Mouse (Mus musculus) heart, postnatal 14 days (tissue): Measurements from ENCODE around the gene Agap1. TPM values are rescaled to one million over a fixed set of nuclear protein-coding genes. Genes with fewer than 3 reads are reported as not detected.

ENCODE experiments used
- DNase-seq, 2 experiments: peaks; one replicate each; pipeline ENCODE4 v3.0.0; 2021 to 2022
- intact Hi-C: fragments of 180-260 bp; cut with DNase I; formaldehyde crosslinking; loops from one replicate; pipeline ENCODE4 v1.15.1; 2025
- total RNA-seq, 2 experiments: library from RNA; stranded (reverse); gene quantifications; 2 replicates each; pipeline ENCODE4 v1.2.3; 2021

The Agap1 gene
- total RNA-seq, 2 experiments from 2014 or later, result 47.7 to 49.8 TPM

DNA sequence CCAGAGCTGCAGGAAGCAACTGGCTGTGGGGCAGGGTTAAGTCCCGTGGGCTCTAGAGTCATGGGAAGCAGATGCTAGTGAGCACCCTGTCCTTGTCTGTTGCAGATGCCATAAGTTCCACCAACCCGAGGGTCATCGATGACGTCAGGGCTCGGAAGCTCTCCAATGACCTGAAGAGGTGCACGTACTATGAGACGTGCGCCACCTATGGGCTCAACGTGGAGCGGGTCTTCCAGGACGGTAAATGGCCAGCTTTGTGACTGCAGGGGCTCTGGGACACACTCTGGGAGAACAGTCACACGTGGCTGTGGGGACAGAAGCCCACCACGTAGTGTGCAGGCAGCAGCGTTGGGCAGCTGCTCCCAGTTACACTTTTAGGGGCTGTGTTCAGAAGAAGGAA is 179.4 kb downstream of the Agap1 start:
- intact Hi-C loops, result loop anchor here (5.0 kb wide), 1 partner anchor 312 kb away; no protein-coding TSS in a partner anchor
- no peak for DNase-seq

GRCm38 (mm10) chr1:89635131-89635530 is 180.5 kb downstream of the Agap1 start:
- no peak for DNase-seq
- intact Hi-C loops, result no loop called here

GRCm38 (mm10) chr1:89637670-89638069 is 183.1 kb downstream of the Agap1 start:
- DNase-seq, result no peak
- intact Hi-C loops, result no loop called here

GRCm38 (mm10) chr1:89643445-89644100 is 189.0 kb downstream of the Agap1 start:
- intact Hi-C loops, result loop anchor here (10.0 kb wide), 1 partner anchor 951 kb away; no protein-coding TSS in a partner anchor
- DNase-seq, result peak; percentile 58 to 69

DNA sequence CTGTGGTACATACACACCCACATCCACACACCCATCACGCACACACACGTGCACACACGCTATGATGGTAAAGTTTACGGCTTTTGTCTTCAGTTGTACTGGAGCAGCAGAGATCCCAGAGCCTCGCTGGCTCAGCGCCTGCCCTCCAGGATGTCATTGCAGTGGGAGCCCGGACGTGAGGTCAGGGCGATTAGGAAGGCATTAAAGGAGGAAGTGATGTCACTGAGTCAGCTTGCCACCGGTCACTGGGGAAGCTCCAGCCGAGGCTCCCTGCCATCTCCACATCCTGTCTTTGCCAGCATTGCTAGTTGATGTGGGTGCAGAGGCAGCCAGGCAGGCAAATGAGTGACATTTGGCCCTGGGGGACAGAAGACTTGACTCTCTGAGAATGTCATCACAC is 189.5 kb downstream of the Agap1 start:
- intact Hi-C loops, result loop anchor here (10.0 kb wide), 1 partner anchor 951 kb away; no protein-coding TSS in a partner anchor
- DNase-seq, result peak; percentile 75 to 81

- intact Hi-C loops, result loop anchor here (1.0 to 10.0 kb wide), 3 partner anchors 106 to 948 kb away; no protein-coding TSS in a partner anchor
Observed at GRCm38 (mm10) chr1:89646326-89647018, 191.9 kb downstream of the Agap1 start.

DNA sequence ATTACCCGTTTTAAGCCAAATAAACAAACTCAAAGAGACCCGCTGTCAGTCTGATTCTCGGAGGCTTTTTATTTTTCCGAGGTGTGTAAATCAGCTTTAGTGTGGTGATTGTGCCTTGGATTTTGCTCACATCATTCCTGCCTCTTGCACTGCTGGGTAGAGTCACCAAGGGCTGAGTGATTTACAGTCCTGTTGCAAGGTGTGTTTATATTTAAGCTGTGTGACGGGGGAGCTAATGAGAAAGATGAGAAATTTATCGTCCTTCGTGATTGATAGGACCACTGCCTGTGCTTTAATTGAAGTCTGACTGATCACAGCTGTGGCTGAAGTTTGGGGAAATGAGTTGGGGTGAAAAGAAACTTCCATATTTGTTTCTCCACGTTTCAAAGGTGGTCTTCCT is 192.9 kb downstream of the Agap1 start:
- intact Hi-C loops, result loop anchor here (5.0 to 10.0 kb wide), 2 partner anchors 105 to 947 kb away; no protein-coding TSS in a partner anchor
- DNase-seq, result no peak

More at GRCm38 (mm10) chr1:89646326-89647018, 191.9 kb downstream of the Agap1 start:
- DNase-seq, result peak; percentile 74 to 86

GRCm38 (mm10) chr1:89650557-89650956 is 196.0 kb downstream of the Agap1 start:
- intact Hi-C loops, result no loop called here
- no peak for DNase-seq

DNA sequence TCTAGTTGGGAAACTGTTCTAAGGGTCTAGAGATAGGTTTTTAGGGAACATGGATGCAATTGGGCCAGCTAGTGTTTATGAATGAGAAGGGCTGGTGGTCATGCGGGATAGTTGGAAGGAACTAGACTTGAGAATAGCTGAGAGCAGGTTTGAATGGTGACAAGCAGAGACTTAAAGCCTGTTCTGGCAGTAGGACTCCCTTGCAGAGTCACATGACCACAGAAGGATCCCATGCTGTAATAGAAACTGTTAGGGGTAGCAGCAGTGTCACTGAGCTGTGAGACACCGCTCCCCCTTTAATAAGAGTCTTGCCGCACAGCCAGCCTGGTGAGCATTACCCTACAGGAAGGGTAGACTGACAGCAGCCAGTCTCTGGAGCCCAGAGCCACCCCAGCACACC is 201.6 kb downstream of the Agap1 start:
- intact Hi-C loops, result no loop called here

DNA sequence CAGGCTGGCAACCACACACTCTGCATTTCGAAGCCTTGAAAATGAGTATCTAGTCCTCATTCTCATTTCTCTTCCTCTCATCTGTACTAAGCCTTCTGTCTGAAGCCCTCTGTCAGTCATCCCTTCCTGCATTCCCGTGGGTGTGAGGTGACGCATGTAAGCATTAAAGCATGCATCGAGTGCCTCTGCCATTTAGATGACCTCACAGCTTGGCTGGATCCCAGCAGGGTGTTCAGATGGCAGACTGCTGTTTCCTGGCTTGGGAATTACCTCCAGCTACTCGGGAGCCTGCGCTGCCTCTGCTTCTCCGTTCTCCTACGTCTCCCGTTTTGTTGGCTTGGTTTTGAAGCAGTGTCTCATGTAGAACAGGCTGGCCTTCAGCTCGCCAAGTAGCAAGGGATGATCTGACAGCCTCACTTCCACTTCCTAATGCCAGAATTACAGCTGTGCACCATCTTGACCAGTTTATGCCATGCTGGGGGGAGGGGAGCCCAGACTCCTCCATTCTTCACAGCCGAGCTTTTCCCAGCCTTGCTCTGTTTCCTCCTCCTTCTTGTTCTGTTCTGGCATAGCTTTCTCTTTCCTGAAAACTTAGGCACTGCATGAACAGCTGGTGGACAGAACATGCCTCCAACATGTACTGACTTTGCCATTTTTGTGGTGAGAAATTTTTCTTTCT is 202.2 kb downstream of the Agap1 start:
- DNase-seq, result peak; percentile 49 to 50

More for the DNA sequence above, 201.6 kb downstream of the Agap1 start:
- DNase-seq, result no peak

DNA sequence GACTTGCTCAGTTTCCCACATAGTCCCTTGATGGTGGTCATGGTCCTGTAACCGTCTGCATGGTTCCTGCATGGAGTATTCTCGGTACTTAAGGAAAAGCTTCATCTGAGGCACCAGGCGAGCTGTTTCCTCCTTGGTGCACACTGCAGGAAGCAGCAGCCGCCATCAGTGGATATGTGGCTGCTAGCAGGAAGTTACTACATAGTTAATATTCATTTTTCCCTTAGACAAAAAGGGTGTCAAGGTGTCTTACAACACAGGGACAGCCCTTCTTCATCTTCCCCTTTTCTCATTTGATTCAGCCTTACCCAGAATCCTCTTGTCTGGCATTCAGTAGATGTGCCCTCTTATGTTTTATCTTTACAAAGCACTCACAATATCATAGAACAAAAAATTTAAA is 206.2 kb downstream of the Agap1 start:
- no peak for DNase-seq
- intact Hi-C loops, result no loop called here

More for the DNA sequence above, 202.2 kb downstream of the Agap1 start:
- intact Hi-C loops, result no loop called here

GRCm38 (mm10) chr1:89666154-89666553 is 211.5 kb downstream of the Agap1 start:
- intact Hi-C loops, result loop anchor here (2.0 kb wide), 1 partner anchor 277 kb away; no protein-coding TSS in a partner anchor
- no peak for DNase-seq

GRCm38 (mm10) chr1:89667387-89667786 is 212.8 kb downstream of the Agap1 start:
- intact Hi-C loops, result loop anchor here (2.0 kb wide), 1 partner anchor 275 kb away; no protein-coding TSS in a partner anchor
- DNase-seq, result no peak

DNA sequence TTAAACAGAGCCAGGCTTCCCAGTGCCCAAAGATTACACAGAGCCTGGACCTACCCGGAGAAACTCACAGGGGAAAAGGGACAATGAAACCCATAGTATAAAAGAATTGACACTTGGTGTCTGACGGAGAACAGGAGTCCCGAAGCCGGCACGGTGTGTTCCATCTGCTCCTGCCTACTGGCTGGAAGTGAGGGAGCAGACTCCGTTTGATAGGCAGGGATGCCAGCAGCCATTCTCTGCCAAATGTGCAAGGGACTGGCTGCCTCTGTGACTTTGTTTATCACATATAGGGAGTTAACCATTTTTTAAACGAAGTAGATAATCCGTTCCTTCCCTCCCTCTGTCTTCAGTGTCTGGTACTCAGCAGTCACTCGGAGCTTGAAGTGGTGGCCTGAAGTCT is 214.0 kb downstream of the Agap1 start:
- DNase-seq, result no peak
- intact Hi-C loops, result no loop called here

DNA sequence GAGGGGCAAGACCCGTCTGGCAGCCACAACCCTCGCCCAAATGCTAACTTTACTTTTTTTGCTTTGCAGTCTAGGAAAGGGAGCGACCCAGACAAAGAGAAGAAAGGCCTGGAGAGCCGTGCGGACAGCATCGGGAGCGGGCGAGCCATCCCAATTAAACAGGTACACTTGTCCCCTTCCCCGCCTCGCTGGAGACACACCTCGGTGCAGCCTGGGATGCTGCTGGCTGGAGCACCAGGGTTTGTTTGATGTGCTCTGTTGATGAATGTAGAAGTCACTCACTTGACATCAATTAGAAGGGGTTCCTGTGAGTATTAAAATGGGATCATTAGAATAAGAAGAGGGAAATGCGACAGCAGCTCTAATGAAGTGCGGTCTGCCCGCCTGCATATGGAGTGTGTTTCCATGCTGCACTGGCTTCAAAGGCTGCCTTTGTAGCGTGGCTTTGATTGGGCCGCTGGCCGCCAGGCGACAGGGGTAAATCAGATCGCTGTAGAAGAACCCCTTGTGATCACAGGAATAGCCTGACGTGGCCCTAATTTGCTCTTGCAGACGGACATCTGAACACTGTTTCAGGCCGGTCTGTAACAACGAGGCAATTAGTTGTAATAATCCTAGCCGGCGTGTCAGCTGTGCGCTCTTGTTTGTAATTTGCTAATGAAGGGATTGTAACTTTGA is 216.6 kb downstream of the Agap1 start:
- intact Hi-C loops, result no loop called here
- DNase-seq, result no peak

DNA sequence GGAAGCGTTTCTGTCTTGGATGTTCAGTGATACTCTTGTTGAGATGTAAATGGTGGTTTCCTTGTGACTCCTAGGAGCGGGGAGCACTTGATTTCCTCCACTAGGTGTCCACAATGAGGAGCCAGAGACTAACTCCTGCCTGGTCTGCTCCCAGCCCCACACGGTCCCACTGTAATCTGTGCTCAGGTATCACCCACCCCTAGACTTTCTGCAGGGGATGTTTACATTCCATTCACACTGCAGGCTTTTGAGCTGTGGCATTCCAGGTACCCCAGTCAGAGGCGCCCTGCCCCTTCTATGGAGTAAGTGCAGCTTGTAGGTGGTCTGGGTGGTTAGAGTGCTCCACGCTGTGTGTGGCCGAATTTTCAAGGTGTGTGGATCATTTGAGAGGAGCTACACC is 218.5 kb downstream of the Agap1 start:
- DNase-seq, result no peak
- intact Hi-C loops, result no loop called here

- intact Hi-C loops, result no loop called here
- no peak for DNase-seq
Observed at GRCm38 (mm10) chr1:89673686-89674085, 219.1 kb downstream of the Agap1 start.

- intact Hi-C loops, result no loop called here
- DNase-seq, result no peak
Observed at GRCm38 (mm10) chr1:89674681-89675080, 220.1 kb downstream of the Agap1 start.

GRCm38 (mm10) chr1:89676411-89676810 is 221.8 kb downstream of the Agap1 start:
- peak in 1 of 2 experiments; percentile 7 for DNase-seq
- intact Hi-C loops, result no loop called here

DNA sequence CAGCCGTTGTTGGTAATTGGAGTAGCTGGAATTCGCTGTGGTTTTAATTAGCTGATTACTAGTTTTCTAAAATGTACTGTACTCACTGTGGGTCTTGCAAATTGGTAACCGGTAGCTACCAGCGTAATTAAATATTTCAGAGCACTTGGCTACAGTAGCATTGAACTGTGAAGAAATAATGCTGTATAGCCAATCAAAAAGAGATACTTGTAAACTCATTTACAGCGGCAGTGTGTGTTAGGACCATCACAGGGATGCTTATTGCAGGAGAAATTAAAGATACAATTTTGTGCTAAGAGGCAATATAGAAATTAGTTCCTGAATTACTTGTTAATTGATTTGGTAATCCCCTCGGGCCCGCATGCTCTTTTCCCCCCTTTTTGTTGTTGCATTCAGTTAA is 226.1 kb downstream of the Agap1 start:
- DNase-seq, result no peak
- intact Hi-C loops, result no loop called here
